Mouse (Mus musculus) gastrocnemius, postnatal 4 days (tissue): ENCODE measurements around the gene Tuba1b. TPM values are rescaled to one million over a fixed set of nuclear protein-coding genes. Genes with fewer than 3 reads are reported as not detected.
"Not testable (repeated sequence)": the region's sequence is repeated elsewhere in the genome, so short reads cannot be mapped to it uniquely, and the experiment has no call there.

Source experiments
- DNase-seq, 2 experiments: peaks; one replicate each; pipeline ENCODE4 v3.0.0; 2021 to 2022; ENCODE audit warnings: low spot score in 2 of 2, mixed read lengths in 2 of 2
- total RNA-seq, 2 experiments: library from RNA; stranded (reverse); gene quantifications; 2 replicates each; pipeline ENCODE4 v1.2.3; 2021

Gene Tuba1b
- total RNA-seq, 2 experiments from 2014 or later, result 402 to 455 TPM

- no peak for DNase-seq
Measured at GRCm38 (mm10) chr15:98954425-98955253, 20.3 kb upstream of the Tuba1b start.

GRCm38 (mm10) chr15:98953401-98954356 is 19.3 kb upstream of the Tuba1b start, which contains the start of the genes Gm49450 and Tuba1a:
Gene Gm49450, minus strand, starts transcription at chr15:98953551.
Gene Tuba1a, minus strand, starts transcription at chr15:98953703.
- peak; percentile 84 to 92 for DNase-seq

DNA sequence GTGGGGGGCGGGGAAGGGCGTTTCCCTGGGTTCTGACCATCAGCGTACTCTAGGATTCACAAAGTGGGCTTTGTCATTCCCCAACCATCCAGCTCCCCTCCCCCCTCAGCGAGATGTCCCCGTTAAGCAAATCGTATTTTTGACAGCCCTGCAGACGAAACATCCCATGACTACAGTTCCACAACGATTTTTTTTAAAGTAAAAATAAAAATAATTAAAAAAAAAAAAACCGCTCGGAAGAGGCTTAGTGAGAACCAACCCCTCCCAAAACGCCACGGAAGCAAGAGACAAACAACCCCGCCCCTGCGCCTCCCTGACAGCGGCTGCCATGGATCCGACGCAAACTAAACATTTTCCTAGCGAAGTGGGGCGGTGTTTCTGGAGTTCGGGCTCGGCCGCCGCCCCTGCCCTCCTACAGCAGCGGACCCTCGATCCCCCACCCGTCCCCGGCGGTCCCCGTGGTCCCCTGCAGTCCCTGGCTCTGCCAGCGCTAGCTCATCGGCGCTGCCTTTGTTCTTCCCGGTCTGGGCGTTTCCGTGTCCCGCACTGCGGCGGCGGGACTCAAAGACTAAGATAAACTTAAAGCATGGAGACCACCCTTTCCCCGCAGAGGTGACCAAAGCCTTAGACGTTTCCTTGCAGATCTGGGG is 18.5 kb upstream of the Tuba1b start:
- peak; percentile 54 to 77 for DNase-seq

DNA sequence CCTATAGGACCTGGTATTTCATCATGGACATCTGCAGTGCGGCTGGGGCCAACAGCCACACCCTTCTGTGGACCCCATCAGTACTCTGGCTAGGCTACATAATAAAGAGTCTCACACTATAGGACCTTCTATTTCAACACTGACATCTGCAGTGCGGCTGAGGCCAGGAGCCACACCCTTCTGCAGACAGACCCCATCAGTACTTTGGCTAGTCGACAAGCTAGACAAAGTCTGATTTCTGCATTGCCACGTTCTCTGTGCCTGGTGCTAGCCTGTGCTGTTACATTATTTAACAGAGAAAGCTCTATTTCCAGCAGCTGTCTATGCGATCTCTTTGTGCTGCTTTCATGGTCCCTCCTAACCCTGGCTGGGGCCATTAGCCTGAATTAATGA is 17.7 kb upstream of the Tuba1b start:
- no peak for DNase-seq

DNA sequence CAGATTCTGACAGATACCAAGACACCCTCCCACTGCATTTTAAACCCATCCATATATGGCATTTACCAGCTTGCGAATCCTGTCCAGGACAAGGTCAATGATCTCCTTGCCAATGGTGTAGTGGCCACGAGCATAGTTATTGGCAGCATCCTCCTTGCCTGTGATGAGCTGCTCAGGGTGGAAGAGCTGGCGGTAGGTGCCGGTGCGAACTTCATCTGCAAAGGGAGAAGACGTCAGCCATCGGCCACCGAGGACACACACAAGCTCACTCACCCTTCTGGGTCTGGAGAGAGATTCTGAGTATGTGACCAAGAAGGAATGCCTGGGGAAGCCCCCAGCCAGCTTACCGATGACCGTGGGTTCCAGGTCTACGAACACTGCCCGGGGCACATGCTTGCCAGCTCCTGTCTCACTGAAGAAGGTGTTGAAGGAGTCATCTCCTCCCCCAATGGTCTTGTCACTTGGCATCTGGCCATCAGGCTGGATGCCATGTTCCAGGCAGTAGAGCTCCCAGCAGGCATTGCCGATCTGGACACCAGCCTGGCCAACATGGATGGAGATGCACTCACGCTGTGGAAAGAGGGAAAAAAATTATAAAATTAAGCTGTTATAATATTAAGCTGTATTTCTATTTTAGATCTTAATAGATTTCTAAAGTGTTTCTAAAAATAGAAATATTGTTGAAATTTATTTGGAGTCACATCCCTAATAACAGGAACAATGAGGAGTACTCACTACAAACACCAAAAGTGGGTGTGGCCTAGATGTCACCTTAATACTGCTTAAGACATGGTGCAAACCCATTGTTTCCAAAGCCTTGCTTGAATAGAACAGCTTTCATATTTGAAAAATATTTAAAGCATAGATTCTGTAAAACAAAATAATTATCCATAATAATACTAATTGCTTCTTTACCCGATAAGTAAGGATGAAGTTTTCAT is 17.0 kb upstream of the Tuba1b start:
- DNase-seq, result not testable (repeated sequence)

DNA sequence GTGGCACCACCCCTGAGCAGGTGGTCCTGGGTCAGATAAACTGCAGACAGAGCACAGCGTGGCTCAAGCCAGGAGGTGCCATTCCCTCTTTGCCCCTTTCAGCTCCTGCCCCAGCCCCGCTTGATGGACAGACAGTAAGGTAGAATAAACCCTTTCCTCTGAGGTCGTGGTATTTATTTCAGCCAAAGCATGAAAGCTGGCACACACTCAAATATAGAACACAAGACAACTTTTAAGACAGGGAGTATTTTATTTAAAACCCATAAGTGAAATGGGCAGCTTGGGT is 15.2 kb upstream of the Tuba1b start:
- no peak for DNase-seq

- DNase-seq, result no peak
Measured at GRCm38 (mm10) chr15:98948857-98949606, 14.7 kb upstream of the Tuba1b start.

GRCm38 (mm10) chr15:98948382-98948781 is 14.0 kb upstream of the Tuba1b start:
- no peak for DNase-seq

DNA sequence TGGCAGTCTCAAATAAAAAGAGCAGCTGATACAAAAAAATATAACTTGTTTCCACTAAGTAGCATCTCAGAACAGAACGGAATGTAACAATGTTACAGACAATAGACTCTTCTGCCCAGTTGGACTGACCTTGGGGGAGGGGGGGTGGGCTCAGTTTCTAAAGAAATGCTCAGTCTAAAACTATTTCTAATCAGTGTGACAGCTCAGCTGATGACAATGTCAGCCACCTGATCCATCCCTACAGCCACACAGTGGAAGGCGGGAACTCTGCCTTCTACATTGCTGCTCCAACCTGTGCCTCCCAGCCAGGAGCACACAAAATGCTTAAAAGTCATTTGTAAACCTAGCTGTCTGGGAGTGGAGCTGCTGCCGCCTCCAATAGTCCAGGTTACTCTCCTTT is 13.5 kb upstream of the Tuba1b start:
- no peak for DNase-seq

- no peak for DNase-seq
Measured at GRCm38 (mm10) chr15:98943133-98943532, 8.8 kb upstream of the Tuba1b start.

- no peak for DNase-seq
Measured at GRCm38 (mm10) chr15:98942081-98942480, 7.7 kb upstream of the Tuba1b start.

DNA sequence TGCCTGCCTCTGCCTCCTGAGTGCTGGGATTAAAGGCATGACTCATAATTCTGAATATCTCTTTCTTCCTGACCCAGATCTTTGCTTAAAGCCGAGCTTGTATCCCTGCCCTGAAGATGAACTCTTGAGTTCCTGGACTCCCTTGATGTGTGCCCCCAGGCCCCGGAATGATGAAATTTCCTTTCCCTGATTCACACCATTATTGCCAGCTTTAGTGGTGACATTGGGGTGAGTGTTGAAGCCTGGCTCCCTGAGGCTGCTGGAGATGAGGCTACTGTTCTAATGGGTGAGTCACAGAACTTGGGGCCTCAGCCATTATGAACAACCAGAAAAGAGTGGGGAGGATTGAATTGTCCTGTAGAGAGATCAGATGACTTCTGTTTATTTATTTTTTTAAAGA is 7.2 kb upstream of the Tuba1b start:
- no peak for DNase-seq

GRCm38 (mm10) chr15:98940816-98941215 is 6.5 kb upstream of the Tuba1b start:
- DNase-seq, result no peak

GRCm38 (mm10) chr15:98933833-98934216 is 540 bp downstream of the Tuba1b start:
- peak; percentile 93 to 97 for DNase-seq

DNA sequence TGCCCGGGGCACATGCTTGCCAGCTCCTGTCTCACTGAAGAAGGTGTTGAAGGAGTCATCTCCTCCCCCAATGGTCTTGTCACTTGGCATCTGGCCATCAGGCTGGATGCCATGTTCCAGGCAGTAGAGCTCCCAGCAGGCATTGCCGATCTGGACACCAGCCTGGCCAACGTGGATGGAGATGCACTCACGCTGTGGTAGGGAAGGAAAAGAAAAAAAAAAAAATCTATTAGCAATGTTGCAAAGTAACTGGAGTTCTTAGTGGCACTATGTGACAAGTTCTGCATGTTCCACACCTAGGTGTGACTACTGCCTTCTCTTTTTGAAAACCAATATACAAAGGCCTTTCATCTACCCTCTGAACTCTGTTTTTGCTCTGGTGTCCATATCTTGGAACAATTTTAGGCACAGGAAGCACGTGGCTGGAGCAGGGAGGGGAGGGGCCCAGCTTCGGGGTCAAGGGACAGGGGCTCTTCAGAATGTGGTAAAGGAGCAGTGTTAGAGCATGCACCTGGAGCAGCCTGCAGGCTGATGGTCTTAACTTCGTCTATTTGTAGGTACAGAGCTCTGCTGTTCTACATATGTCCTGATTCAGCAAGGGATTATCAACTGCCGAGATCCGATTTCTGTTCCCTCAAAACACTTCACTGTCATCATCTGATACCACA is 1.2 kb downstream of the Tuba1b start:
- DNase-seq, result not testable (repeated sequence)

DNA sequence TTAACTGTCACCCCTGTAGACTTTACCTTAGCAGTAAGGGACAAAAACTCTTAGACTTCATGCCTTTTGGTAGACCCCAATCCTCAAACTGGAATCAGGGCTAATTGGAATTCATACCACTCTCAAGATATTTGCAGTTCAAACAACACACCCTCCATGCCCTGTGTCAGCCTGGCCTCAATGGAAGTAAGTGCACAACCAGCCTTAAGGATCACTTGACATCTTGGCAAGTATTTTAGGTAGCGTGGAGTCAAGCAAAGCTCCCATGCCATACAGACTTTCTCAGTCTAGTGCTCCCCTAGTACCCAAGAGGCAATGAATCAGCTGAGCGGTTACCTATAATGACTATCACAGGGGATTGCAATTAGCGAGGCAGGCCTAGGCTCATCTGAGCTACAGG is 3.4 kb downstream of the Tuba1b start:
- no peak for DNase-seq

GRCm38 (mm10) chr15:98930017-98930734 is 4.2 kb downstream of the Tuba1b start:
- DNase-seq, result no peak

DNA sequence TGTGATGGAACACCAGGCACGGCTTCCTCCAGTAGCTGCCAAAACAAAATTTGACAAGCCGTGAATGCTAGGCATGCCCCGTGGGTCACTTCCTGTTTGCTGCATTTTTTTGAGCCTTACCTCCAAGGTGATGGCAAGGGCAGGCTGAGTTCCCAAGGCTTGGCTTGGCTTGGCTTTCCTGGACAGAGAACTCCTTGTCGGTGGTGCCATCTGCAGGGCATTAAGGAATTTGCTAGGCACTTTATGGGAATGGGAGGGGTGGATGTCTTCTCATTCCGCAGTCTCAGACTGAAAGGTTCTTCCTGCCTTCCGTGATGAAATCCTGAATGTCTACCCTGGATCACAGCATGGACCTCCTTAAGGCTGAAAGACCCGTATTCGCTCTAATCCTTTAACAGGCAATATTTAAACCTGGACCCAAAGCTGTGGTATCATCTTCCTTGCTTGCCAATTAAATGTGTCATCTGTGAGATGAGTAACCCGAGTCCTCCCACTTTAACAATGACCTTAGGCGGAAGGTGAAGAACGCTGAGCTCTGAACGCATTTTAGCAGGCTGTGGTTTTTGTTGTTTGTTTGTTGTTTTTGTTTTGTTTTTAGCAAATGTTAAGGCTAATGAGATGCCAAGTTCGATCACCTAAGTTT is 5.6 kb downstream of the Tuba1b start:
- peak in 1 of 2 experiments; percentile 61 for DNase-seq
